Mouse (Mus musculus) large intestine, adult 2 months (tissue): Measurements from ENCODE around the gene Zfp764. TPM values are rescaled to one million over a fixed set of nuclear protein-coding genes. Genes with fewer than 3 reads are reported as not detected.
"Not testable (repeated sequence)": the region's sequence is repeated elsewhere in the genome, so short reads cannot be mapped to it uniquely, and the experiment has no call there.

Experiments
- DNase-seq: peaks from one replicate; pipeline ENCODE4 v3.0.0-alpha.2; 2012; ENCODE audit warnings: low read depth, low spot score
- WGBS: fragments of 180-500 bp; shearing (Covaris S2); methylation state at CpG from one replicate; pipeline ENCODE4 v1.1.7; 2018; 5-methylcytosine and 5-hydroxymethylcytosine counted together
- polyA plus RNA-seq: library from polyadenylated mRNA; depleted of rRNA; stranded (reverse); fragments of >200 nt; gene quantifications from 2 replicates; pipeline ENCODE4 v1.2.3, GENCODE M21; 2012

Zfp764 gene
- polyA plus RNA-seq, 1 experiment = 5.8 TPM

GRCm38 (mm10) chr7:127392251-127392824 is 14.3 kb downstream of the Zfp764 start:
- DNase-seq = no peak
- WGBS = 72% methylated on average over 8 of the region's 8 CpGs

- 98% methylated on average over 16 of the region's 16 CpGs for WGBS
Observed at GRCm38 (mm10) chr7:127391538-127391937, 15.1 kb downstream of the Zfp764 start.

DNA sequence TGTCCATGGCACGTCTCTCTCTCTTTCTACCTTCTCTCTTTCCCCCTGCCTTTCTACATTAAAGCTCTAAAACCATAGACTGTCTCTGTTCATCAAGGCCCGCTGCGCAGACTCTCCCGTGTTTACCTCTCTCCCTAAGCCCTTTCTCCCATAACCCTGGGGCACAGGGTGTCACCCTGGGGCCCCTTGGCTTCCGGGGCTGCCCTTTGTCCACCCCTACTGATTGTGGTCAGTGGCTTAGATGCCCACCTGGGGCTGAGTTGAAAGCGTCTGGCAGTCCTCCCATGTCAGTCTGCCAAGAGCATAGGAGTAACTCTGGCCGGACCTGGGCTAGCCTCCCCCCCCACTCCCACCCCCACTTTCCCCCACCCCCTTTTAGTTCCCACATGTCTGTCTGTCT is 16.3 kb downstream of the Zfp764 start:
- WGBS = 80% methylated on average over 7 of the region's 7 CpGs
- no peak for DNase-seq

More at GRCm38 (mm10) chr7:127391538-127391937, 15.1 kb downstream of the Zfp764 start:
- DNase-seq = no peak

DNA sequence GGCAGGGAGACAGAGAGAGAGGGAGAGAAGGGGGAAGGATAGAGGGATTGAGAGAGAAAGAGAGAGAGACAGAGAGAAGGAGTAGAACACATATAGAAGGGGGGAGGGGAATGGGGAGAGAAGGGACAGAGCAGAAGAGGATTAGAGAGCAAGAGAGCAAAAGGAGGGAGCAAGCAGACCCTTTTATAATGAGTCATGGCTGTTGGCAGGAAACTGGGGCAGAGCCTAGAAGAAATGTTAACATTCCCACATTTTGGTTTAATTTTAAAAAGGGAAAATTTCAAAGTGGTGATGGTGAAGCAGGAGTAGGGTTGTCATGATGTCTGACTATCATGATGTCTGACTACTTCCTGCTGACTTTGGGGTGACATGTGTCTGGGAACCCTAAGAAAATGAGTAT is 18.4 kb downstream of the Zfp764 start:
- DNase-seq = not testable (repeated sequence)

DNA sequence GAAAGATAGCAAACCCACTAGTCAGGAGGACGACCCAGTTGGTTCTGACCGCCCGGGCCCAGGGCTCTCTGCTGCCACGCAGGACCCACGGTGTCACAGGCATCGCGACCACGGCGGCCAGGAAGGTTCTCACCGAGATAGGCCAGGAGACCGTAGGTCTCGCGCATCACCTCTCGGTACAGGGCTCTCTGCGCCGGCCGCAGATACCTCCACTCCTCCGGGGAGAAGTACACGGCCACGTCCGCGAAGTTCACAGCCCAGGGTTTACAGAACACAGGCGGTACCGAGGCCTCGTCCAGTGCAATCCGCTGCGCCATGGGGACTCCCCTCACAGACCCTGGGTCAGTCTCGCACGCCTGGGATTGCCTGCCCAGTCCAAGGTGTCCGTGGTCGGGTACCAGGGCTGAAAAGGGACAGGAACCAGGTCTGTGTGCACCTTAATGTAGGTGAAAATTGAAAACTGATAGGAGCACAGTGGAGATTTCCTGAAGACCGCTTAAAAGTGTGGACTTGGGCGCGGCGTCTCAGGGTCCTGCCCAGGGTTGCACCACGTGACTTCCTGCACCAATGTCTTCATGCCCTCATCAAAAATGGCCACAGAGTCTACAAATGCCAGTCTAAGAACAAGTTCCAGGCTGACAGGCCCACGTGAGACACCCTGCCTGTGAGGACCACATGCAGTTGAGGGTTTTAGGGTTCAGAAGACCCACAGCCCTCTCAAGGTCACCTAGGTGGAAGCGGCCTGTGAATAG is 19.8 kb downstream of the Zfp764 start, which contains the start of gene 9130019O22Rik:
TSS of gene 9130019O22Rik (minus strand) at position 526 of the 752 bp plus-strand sequence.
- WGBS = 12% methylated on average over 38 of the region's 38 CpGs
- DNase-seq = peak; percentile 81

DNA sequence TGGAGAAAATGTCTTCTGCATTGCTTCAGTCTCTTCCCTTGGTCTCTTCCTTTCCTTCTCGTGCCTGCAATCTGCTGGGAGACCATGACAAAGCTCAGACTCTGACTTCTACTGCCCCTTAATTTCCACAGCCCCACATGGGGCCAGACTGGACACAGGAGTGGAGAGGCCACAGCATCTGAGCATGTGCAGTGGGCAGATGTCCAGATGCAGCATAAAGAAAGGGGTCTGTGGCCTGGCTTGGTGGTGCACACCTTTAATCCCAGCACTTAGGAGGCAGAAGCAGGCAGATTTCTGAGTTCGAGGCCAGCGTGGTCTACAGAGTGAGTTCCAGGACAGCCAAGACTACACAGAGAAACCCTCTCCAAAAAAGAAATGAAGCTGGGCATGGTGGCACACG is 21.1 kb downstream of the Zfp764 start:
- WGBS = 98% methylated on average over 4 of the region's 4 CpGs
- not testable (repeated sequence) for DNase-seq

DNA sequence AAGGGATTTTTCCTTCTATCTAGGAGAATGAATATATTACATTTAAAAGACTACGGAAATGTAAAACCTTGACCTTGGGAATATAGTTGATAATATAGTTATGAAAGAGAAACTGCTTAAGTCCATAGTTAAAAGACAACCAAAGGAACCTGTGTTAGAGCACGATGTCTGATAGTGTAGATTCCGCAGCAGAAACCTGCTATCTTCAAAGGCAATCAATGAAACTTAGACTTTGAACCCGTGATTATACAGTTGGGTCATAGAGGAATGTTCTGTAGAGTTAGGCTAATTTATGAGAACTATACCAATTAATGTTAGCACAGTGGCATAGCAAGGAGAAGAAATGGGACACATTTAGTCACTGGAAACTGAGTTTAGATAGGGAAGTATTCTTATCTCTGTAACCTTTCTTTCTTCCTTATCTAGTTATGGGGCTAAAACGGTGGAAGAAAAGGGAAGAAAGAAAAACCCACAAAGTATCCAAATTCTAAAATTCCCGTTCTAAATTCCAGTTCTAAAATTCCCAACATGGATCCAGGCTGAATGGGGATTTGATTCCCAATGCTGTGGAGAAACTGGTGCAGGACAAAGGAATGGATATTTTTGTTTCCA is 28.2 kb downstream of the Zfp764 start:
- DNase-seq = no peak
- WGBS = 26% methylated on average over 6 of the region's 6 CpGs

DNA sequence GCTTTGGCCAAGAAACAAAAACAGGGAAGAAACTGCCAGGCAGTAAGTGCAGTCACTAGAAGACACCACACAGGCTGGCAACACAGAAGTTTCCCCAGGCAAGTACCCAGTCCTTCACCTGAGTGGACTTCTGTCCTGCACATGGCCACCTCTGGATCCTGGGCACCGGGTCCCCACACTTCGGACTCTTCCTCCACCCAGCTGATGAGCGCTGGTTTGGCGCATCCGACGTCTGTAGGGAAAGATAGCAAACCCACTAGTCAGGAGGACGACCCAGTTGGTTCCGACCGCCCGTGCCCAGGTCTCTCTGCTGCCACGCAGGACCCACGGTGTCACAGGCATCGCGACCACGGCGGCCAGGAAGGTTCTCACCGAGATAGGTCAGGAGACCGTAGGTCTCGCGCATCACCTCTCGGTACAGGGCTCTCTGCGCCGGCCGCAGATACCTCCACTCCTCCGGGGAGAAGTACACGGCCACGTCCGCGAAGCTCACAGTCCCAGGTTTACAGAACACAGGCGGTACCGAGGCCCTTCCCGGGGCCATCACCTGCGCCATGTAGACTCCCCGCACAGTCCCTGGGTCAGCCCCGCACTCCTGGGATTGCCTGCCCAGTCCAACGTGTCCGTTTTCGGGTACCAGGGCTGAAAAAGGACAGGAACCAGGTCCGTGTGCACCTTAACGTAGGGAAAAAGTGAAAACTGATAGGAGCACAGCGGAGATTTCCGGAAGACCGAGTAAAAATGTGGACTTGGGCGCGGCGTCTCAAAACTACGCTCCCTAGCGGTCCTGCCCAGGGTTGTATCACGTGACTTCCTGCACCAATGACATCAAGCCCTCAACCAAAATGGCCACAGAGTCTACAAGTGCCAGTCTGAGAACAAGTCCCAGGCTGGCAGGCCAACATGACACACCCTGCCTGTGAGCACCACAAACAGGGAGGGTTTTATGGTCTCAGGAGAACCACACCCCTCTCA is 31.1 kb downstream of the Zfp764 start, which contains the start of gene Zfp747:
TSS of gene Zfp747 (minus strand) at position 780 of the 975 bp plus-strand sequence.
- DNase-seq = peak; percentile 98
- WGBS = under 1% methylated on average over 49 of the region's 49 CpGs

DNA sequence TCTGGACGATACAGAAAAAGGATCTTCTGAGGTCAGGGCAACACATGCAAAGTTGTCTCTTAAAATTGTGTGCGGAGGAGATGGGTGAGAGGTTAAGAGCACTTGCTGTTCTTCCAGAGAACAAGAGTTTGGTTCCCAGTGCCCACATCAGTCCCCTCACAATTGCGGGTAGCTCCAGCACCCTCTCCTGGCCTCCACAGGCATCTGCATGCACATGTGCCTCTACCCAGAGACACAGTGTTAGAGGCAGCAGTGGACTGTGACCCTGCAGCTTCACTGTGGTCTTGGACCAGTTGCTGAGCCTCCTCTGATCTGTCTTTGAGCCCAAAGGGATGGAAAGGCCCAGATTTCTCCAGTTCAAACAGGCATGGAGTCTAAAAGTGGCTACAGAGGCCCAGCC is 34.8 kb downstream of the Zfp764 start:
- 91% methylated on average over 3 of the region's 3 CpGs for WGBS
- DNase-seq = not testable (repeated sequence)

DNA sequence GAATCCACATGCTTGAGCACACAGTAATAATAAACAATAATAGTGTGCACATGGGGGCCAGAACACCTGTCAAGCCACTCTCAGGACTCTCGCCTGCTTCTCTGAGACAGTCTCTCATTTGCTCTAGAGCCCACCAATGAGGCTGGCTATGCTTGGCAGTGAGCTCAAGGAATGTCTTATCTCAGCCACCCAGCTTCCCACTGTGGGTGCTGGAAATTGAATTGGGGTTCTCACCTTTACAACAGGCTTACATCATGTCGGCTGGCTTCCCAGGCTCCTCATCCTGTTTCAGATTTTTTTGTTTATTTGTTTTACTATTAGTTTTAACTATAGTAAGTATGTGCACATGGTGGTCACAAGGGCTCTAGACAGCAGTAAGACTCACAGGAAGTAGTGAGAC is 35.4 kb downstream of the Zfp764 start:
- 77% methylated on average over 2 of the region's 2 CpGs for WGBS
- no peak for DNase-seq

DNA sequence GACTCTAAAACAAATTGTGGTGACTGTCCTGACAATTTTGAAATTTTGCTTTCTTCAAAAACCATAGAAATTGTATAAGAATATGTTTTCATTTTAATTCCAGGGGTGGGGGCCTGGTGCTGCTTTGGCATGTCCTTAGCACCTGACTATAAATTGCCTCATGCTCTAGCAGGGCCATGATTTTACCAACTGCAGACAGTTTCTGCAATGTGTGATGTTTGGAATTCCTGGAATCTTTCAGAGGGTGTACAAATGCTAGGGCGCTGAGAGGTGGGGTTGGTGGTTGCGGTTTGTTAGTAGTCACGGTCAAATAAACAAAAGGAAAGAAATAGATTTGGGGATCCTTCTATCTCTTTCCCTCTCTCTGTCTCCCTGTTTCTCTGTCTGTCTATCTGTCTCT is 40.4 kb downstream of the Zfp764 start:
- DNase-seq = no peak
- WGBS = 85% methylated on average over 3 of the region's 3 CpGs

DNA sequence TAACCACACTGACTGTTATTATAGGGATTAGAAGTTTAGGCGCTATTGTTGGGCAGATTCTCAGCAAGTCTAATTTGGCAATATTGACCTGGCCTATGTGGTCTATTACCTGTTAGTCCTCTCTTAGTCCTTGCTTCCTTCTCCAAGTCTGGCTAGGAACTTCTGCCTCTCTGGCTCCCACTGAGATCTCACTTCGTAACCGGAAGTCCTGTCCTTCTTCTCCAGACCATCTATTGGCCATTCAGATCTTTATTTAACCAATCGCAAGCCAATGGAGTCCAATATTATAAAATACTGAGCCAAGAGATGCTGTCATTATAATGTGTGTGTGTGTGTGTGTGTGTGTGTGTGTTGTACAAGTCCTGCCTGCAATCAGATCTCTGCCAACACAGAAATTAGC is 42.5 kb downstream of the Zfp764 start:
- WGBS = 63% methylated on average over 4 of the region's 4 CpGs
- DNase-seq = no peak

- DNase-seq = no peak
- 20% methylated on average over 24 of the region's 24 CpGs for WGBS
Observed at GRCm38 (mm10) chr7:127363475-127363921, 43.1 kb downstream of the Zfp764 start.

- 12% methylated on average over 13 of the region's 13 CpGs for WGBS
Observed at GRCm38 (mm10) chr7:127362418-127362817, 44.2 kb downstream of the Zfp764 start.

DNA sequence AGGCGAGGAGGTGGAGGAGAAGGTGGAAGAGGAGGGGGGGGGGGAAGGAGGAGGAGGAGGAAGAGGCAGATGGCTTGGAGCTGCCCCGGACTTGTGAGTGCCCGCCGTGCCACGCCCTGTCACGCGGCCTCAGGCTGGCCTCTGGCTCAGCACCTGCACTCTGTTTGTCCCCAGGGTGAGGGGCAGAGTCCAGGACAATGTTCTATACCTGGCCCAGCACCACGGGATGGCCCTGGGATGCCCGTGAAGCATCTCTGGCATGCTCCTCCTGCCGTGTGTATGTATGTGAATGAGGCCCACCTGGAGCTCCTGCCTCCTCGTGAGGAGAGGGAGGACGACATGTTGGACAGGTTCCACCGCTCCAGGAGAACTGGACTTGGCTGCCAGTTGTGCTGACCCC is 45.2 kb downstream of the Zfp764 start:
- DNase-seq = no peak

More at GRCm38 (mm10) chr7:127362418-127362817, 44.2 kb downstream of the Zfp764 start:
- DNase-seq = not testable (repeated sequence)

DNA sequence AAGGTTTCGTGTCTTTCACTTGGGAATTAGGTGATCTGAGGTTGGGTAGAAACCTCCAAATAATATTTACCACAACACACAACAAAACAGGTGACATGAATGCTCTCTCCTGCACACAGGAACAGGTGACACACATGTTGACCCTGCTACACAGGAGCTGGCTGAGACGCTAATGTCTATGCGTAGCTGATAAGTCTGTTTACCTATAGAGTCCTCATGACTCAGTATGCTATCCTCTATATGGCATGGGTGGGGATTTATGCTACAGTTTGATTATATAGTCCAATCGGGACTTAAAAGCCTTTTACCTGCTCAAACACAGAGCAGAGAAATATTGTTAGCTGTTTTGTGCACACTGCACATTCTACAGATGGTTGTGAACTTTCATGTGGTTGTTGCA is 46.4 kb downstream of the Zfp764 start:
- no peak for DNase-seq
- 19% methylated on average over 4 of the region's 4 CpGs for WGBS

More for the DNA sequence above, 45.2 kb downstream of the Zfp764 start:
- 21% methylated on average over 13 of the region's 13 CpGs for WGBS

- no peak for DNase-seq
- 72% methylated on average over 4 of the region's 4 CpGs for WGBS
Observed at GRCm38 (mm10) chr7:127358472-127358871, 48.1 kb downstream of the Zfp764 start.

GRCm38 (mm10) chr7:127357871-127358270 is 48.8 kb downstream of the Zfp764 start:
- 61% methylated on average over 2 of the region's 2 CpGs for WGBS
- DNase-seq = no peak

DNA sequence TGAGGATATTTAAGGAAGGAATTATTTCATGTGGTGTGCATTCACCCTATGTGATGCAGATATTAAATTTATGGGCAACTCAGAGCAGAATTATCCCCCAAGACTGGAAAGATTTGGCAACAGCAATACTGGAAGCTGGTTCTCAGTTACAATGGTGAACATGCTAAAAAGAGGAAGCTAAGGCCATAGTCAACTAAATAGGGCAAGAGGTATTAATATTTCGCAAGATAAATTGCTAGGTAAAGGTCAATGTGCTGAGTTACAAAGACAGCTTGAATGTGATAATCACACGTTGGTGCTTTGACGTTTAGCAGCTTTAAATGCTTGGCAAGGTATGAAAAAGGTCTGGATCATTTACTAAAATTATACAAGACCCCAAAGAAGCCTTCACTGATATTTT is 50.8 kb downstream of the Zfp764 start:
- WGBS = 57% methylated on average over 3 of the region's 3 CpGs
- no peak for DNase-seq
